In genomic region chrX:97360919-97361318, GRCm38 (mm10) we compare ENCODE assay signal across 14 mouse cellular contexts. TPM values are rescaled to one million over a fixed set of nuclear protein-coding genes. Genes with fewer than 3 reads are reported as not detected.
A peak's percentile ranks its signal among the peaks of the same experiment; 100 is the strongest.
DNase-seq lines count a peak whose midpoint lies in the region; ATAC-seq and TF ChIP-seq lines count a peak whose summit lies in the region.
"Had no signal": no experiment of that assay in that cellular context is flagged by ENCODE, and none has a peak within 500 bp of the region (broad histone marks: within the 10 kb centered on the region; RNA-seq: fewer than 3 reads in every experiment).

No protein-coding gene starts in this region.

- H3K27me3 ChIP-seq in hindbrain, embryonic 16.5 days (replicated peaks; ENCODE audit: control insufficient read depth, insufficient read depth, low read length): no peaks in the 10 kb centered on the region
- H3K27me3 ChIP-seq in hindbrain, embryonic 10.5 days (ENCODE audit: insufficient read depth, poor library complexity, severe bottlenecking): no peaks in the 10 kb centered on the region
- no peaks in the 10 kb centered on the region for H3K27me3 ChIP-seq in midbrain, postnatal 0 days (ENCODE audit: insufficient read depth, low read length)
- H3K27me3 ChIP-seq: embryonic facial prominence, embryonic 12.5 days; heart, embryonic 13.5 days; hindbrain, embryonic 15.5 days had no signal

- H3K4me2 ChIP-seq in hindbrain, embryonic 16.5 days (ENCODE audit: low read length): no peak overlapping the region
- H3K4me2 ChIP-seq in midbrain, postnatal 0 days (ENCODE audit: low read depth, low read length, poor library complexity, severe bottlenecking): no peak overlapping the region
- H3K4me2 ChIP-seq: embryonic facial prominence, embryonic 12.5 days; heart, embryonic 13.5 days; hindbrain, embryonic 15.5 days; lung, embryonic 14.5 days had no signal

- no peaks in the 10 kb centered on the region for H3K9me3 ChIP-seq in hindbrain, embryonic 16.5 days (ENCODE audit: control insufficient read depth, low read length)
- no peaks in the 10 kb centered on the region for H3K9me3 ChIP-seq in hindbrain, embryonic 10.5 days
- H3K9me3 ChIP-seq in midbrain, postnatal 0 days (ENCODE audit: low read length): no peaks in the 10 kb centered on the region
- H3K9me3 ChIP-seq: embryonic facial prominence, embryonic 12.5 days; heart, embryonic 13.5 days; hindbrain, embryonic 15.5 days had no signal

- ATAC-seq in hindbrain, embryonic 16.5 days: peak; percentile 69
- no peak for ATAC-seq in midbrain, postnatal 0 days (ENCODE audit: low FRiP score)
- ATAC-seq in megakaryocyte-erythroid progenitor cell, adult 5-6 weeks (replicated peaks; ENCODE audit: low FRiP score, low TSS enrichment, poor library complexity, severe bottlenecking): no peak

- no peak overlapping the region for H3K27ac ChIP-seq in hindbrain, embryonic 16.5 days (ENCODE audit: low read depth, low read length)
- H3K27ac ChIP-seq in hindbrain, embryonic 10.5 days: no peak overlapping the region
- peak overlapping the region; percentile 3; the same call in 1 of the 2 replicates for H3K27ac ChIP-seq in embryonic fibroblast, embryonic 13.5 days (ENCODE audit: insufficient read depth, low read length)
- H3K27ac ChIP-seq in midbrain, postnatal 0 days (ENCODE audit: low read depth, low read length): no peak overlapping the region
- H3K27ac ChIP-seq: embryonic facial prominence, embryonic 12.5 days; heart, embryonic 13.5 days; hindbrain, embryonic 15.5 days; kidney, postnatal 0 days had no signal

- H3K9ac ChIP-seq in hindbrain, embryonic 16.5 days (ENCODE audit: low read depth, low read length): no peak overlapping the region
- no peak overlapping the region for H3K9ac ChIP-seq in midbrain, postnatal 0 days (replicated peaks; ENCODE audit: low read length, poor library complexity, severe bottlenecking)
- H3K9ac ChIP-seq: embryonic facial prominence, embryonic 12.5 days; heart, embryonic 13.5 days; hindbrain, embryonic 15.5 days; lung, embryonic 14.5 days had no signal

- H3K36me3 ChIP-seq in hindbrain, embryonic 16.5 days (ENCODE audit: control insufficient read depth, insufficient read depth, low read length): no peaks in the 10 kb centered on the region
- no peaks in the 10 kb centered on the region for H3K36me3 ChIP-seq in hindbrain, embryonic 10.5 days
- no peaks in the 10 kb centered on the region for H3K36me3 ChIP-seq in midbrain, postnatal 0 days (ENCODE audit: insufficient read depth, low read length)
- H3K36me3 ChIP-seq: embryonic facial prominence, embryonic 12.5 days; heart, embryonic 13.5 days; hindbrain, embryonic 15.5 days had no signal

- TF ChIP-seq CTCF in embryonic fibroblast, embryonic 13.5 days (IDR thresholded peaks at IDR 0.05; ENCODE audit: borderline replicate concordance, insufficient read depth, low read length): no peak
- no peak for TF ChIP-seq CTCF in midbrain, postnatal 0 days (IDR thresholded peaks at IDR 0.05)

- TF ChIP-seq POLR2A in embryonic fibroblast, embryonic 13.5 days (IDR thresholded peaks at IDR 0.05; ENCODE audit: low read depth, low read length): no peak

- H3K4me1 ChIP-seq in hindbrain, embryonic 16.5 days (ENCODE audit: control insufficient read depth, insufficient read depth, low read depth, low read length): no peaks in the 10 kb centered on the region
- no peaks in the 10 kb centered on the region for H3K4me1 ChIP-seq in hindbrain, embryonic 10.5 days (replicated peaks)
- no peaks in the 10 kb centered on the region for H3K4me1 ChIP-seq in embryonic fibroblast, embryonic 13.5 days (ENCODE audit: control insufficient read depth, insufficient read depth, low read length)
- no peaks in the 10 kb centered on the region for H3K4me1 ChIP-seq in midbrain, postnatal 0 days (ENCODE audit: insufficient read depth, low read length)
- H3K4me1 ChIP-seq: embryonic facial prominence, embryonic 12.5 days; heart, embryonic 13.5 days; hindbrain, embryonic 15.5 days had no signal

- no peak overlapping the region for H3K4me3 ChIP-seq in hindbrain, embryonic 16.5 days (ENCODE audit: low read length)
- no peak overlapping the region for H3K4me3 ChIP-seq in hindbrain, embryonic 10.5 days
- no peak overlapping the region for H3K4me3 ChIP-seq in embryonic fibroblast, embryonic 13.5 days (ENCODE audit: insufficient read depth, low read length)
- H3K4me3 ChIP-seq in midbrain, postnatal 0 days (ENCODE audit: low read depth, low read length): no peak overlapping the region
- H3K4me3 ChIP-seq: embryonic facial prominence, embryonic 12.5 days; heart, embryonic 13.5 days; hindbrain, embryonic 15.5 days had no signal

- peak; percentile 3 for DNase-seq in embryo, embryonic 10 days (ENCODE audit: low spot score)
- no peak for DNase-seq in embryo, embryonic 9.5 days (ENCODE audit: extremely low spot score)
- no peak for DNase-seq in hindbrain, embryonic 10.5 days (ENCODE audit: low spot score)
- peak; percentile 26 for DNase-seq in midbrain, postnatal 0 days (ENCODE audit: low spot score)
- no peak for DNase-seq in lung, postnatal 10 days
- DNase-seq: cerebellum, adult 11-12 months; lung, embryonic 14.5 days had no signal

- WGBS in hindbrain, embryonic 16.5 days: 44% methylated on average over 2 of the region's 2 CpGs
- 41% methylated on average over 2 of the region's 2 CpGs for WGBS in hindbrain, embryonic 10.5 days
- 37% methylated on average over 2 of the region's 2 CpGs for WGBS in midbrain, postnatal 0 days

RNA-seq across cellular contexts. Expression of gene Eda2r, which starts 16.1 kb away (rescaled TPM):
- 1.2 and 1.5 TPM in 2 replicates for polyA plus RNA-seq in hindbrain, embryonic 16.5 days (2015; fragmentation: Nextera tagmentation; extraction: Ambion mirVana)
- 0.94 and 1.0 TPM in 2 replicates for polyA plus RNA-seq in hindbrain, embryonic 10.5 days (2016; fragmentation: Nextera tagmentation; extraction: Ambion mirVana)
- 72.2 and 78.1 TPM in 2 replicates for polyA plus RNA-seq in embryonic fibroblast, embryonic 13.5 days (2011; ENCODE audit: insufficient read length, low read depth, missing spikeins)
- 0.99 and 1.2 TPM in 2 replicates for total RNA-seq in midbrain, postnatal 0 days (2014; rRNA removed)
- polyA plus RNA-seq in midbrain, postnatal 0 days (2015; fragmentation: Nextera tagmentation; extraction: Ambion mirVana): 0.49 and 0.52 TPM in 2 replicates
- total RNA-seq in megakaryocyte-erythroid progenitor cell, adult 5-6 weeks (2014; fragmentation: Nextera tagmentation): 0.26 and 1.4 TPM in 2 replicates
- 0.56 and 2.7 TPM in 2 replicates for total RNA-seq in megakaryocyte-erythroid progenitor cell, adult 5-6 weeks (2017)

Comparison
In these comparisons a context has a peak if more than half of its experiments do, and no peak if none do; other contexts are left out.
1. DNase-seq: peak in embryo, embryonic 10 days (single experiment) and midbrain, postnatal 0 days (single experiment); none in embryo, embryonic 9.5 days (single experiment), hindbrain, embryonic 10.5 days (single experiment) and lung, postnatal 10 days (single experiment).
2. RNA of gene Eda2r, which starts 16.1 kb away (polyA plus RNA-seq): 72.2 to 78.1 TPM in embryonic fibroblast, embryonic 13.5 days; 1.2 to 1.5 TPM in hindbrain, embryonic 16.5 days, 0.94 to 1.0 TPM in hindbrain, embryonic 10.5 days and 0.49 to 0.52 TPM in midbrain, postnatal 0 days; every median in the first group is over 10 times any median in the second.